Mouse (Mus musculus): ENCODE measurements around the gene Slc2a2.

GRCm38 (mm10) chr3:28723534-28723933, 25.8 kb downstream of the Slc2a2 start:
- no peak for TF ChIP-seq CTCF (IDR thresholded peaks at IDR 0.05; ENCODE audit: insufficient read depth, low read depth, low read length)
- TF ChIP-seq POLR2A (IDR thresholded peaks at IDR 0.05; ENCODE audit: insufficient read depth, low read depth, low read length): no peak

Data from olfactory bulb, adult 2 months (tissue).